Mouse (Mus musculus) limb, embryonic 13.5 days (tissue): ENCODE measurements around the gene Panx3. TPM values are rescaled to one million over a fixed set of nuclear protein-coding genes. Genes with fewer than 3 reads are reported as not detected.
A peak's percentile ranks its signal among the peaks of the same experiment; 100 is the strongest.

Source experiments
- ATAC-seq: fragments of 200-750 bp; cut with Nextera tagmentation; 2 replicates; pipeline ENCODE4 v1.8.0; 2017; ENCODE audit warnings: low read depth, moderate number of reproducible peaks, moderate TSS enrichment; ENCODE audit not compliant: low FRiP score
- H3K27ac ChIP-seq: fragments of 300-500 bp; sonication (generic); 2 replicates; pipeline ENCODE4 v1.5.1; 2015; ENCODE audit warnings: inconsistent platforms, mild to moderate bottlenecking, moderate library complexity
- H3K27me3 ChIP-seq: fragments of 300-500 bp; sonication (generic); 2 replicates; pipeline ENCODE4 v1.6.1; 2015; ENCODE audit warnings: mild to moderate bottlenecking, inconsistent platforms
- H3K36me3 ChIP-seq: fragments of 300-500 bp; sonication (generic); 2 replicates; pipeline ENCODE4 v1.6.1; 2015; ENCODE audit warnings: inconsistent platforms, mild to moderate bottlenecking, moderate library complexity
- H3K4me1 ChIP-seq: fragments of 300-500 bp; sonication (generic); 2 replicates; pipeline ENCODE4 v1.6.1; 2015; ENCODE audit warnings: inconsistent platforms
- H3K4me2 ChIP-seq: fragments of 300-500 bp; sonication (generic); replicated peaks from 2 replicates; pipeline ENCODE4 v1.6.1; 2015; ENCODE audit warnings: inconsistent platforms, mild to moderate bottlenecking, moderate library complexity
- H3K4me3 ChIP-seq: fragments of 300-500 bp; sonication (generic); 2 replicates; pipeline ENCODE4 v1.5.1; 2015; ENCODE audit warnings: moderate library complexity, mild to moderate bottlenecking, inconsistent platforms
- H3K9ac ChIP-seq: fragments of 300-500 bp; sonication (generic); 2 replicates; pipeline ENCODE4 v1.6.1; 2015; ENCODE audit warnings: mild to moderate bottlenecking, inconsistent platforms
- H3K9me3 ChIP-seq: fragments of 300-500 bp; sonication (generic); 2 replicates; pipeline ENCODE4 v1.6.1; 2016; ENCODE audit warnings: inconsistent platforms
- WGBS: fragments of 180-500 bp; shearing (Covaris S2); methylation state at CpG from one replicate; pipeline ENCODE4 v1.1.7; 2015; 5-methylcytosine and 5-hydroxymethylcytosine counted together
- polyA plus RNA-seq: library from polyadenylated mRNA; unstranded; fragments of >200 nt; fragmentation: Nextera tagmentation; extraction: Ambion mirVana; gene quantifications from 2 replicates; pipeline ENCODE4 v1.2.1, GENCODE M21; 2015

The Panx3 gene
- polyA plus RNA-seq, 1 experiment from 2014 or later, result 17.4 TPM

DNA sequence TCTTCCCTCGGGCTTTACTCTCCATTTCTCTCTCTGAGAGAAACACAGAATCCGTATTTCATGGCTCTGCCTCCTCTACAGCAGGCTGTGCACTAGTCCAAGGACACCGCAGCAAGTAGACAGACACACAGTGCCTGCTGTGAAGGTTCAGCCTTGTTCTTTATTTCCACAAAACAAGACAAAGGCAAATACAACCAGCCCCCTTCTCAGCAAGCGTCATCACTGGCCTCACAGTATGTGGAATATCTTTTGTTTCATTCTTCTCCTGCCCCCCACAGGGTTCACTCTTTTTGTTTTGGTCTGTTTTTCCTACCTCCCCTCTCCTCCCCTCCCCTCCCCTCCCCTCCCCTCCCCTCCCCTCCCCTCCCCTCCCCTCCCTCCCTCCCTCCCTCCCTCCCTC lies 40.5 kb downstream of the Panx3 start:
- no peaks in the 10 kb centered on the region for H3K36me3 ChIP-seq
- H3K9me3 ChIP-seq, result no peaks in the 10 kb centered on the region
- H3K4me1 ChIP-seq, result no peaks in the 10 kb centered on the region
- no peak for ATAC-seq
- peaks cover 10% of the 10 kb centered on the region for H3K27me3 ChIP-seq
- no peak overlapping the region for H3K4me2 ChIP-seq
- H3K4me3 ChIP-seq, result no peak overlapping the region
- no peak overlapping the region for H3K9ac ChIP-seq
- WGBS, result 72% methylated on average over 4 of the region's 4 CpGs
- no peak overlapping the region for H3K27ac ChIP-seq

DNA sequence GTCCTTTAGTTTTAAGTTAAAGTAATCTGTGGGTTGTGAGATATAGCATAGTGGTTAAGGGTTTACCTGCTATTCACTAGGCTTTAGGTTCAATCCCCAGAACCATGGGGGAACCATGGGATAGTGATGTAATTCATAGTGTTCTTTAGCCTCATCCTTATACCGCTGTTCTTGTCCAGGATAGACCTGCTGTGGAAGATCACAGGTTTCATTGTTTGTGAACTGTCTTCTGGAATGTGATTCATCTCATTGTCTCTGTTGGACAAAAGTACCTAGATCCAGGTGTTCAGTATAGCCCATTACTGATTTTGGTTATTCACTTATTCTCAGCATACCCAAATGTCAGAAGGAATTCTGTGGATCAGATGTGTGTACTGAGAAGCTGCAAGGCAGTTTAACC lies 41.8 kb downstream of the Panx3 start:
- H3K4me2 ChIP-seq, result no peak overlapping the region
- no peak overlapping the region for H3K27ac ChIP-seq
- H3K27me3 ChIP-seq, result peaks cover 10% of the 10 kb centered on the region
- no peak for ATAC-seq
- 100% methylated on average over 1 of the region's 1 CpGs for WGBS
- no peak overlapping the region for H3K9ac ChIP-seq
- no peaks in the 10 kb centered on the region for H3K9me3 ChIP-seq
- H3K4me1 ChIP-seq, result no peaks in the 10 kb centered on the region
- H3K4me3 ChIP-seq, result no peak overlapping the region
- H3K36me3 ChIP-seq, result no peaks in the 10 kb centered on the region

DNA sequence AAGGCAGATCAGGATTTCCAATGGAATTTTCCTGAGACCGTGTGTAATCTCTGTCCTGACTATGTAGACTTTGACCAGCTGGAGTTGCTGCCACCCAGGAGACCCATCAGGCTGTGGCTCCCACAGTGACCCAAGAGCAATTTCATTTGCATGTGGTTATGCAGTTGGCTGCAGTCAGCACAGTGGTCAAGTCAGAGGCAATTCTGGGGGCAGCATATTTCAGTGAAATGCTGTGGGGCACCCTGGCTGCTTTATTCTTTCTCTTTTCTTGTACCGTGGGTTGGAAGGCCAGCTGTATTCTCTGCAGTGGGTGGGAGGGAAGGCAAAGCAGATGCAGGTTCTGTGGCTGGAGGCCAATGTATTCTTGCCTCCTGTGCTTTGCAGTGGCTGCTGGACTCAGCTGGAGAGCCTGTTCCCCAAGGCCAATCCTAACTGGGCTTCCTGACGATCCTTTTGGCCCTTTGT lies 42.9 kb downstream of the Panx3 start:
- Histone ChIP-seq H3K27ac (no peak overlapping the region), H3K9me3 (no peaks in the 10 kb centered on the region), H3K4me3 (no peak overlapping the region), H3K27me3 (peaks cover 16% of the 10 kb centered on the region), H3K36me3 (no peaks in the 10 kb centered on the region), H3K4me2 (no peak overlapping the region), H3K4me1 (no peaks in the 10 kb centered on the region), H3K9ac (no peak overlapping the region)
- no peak for ATAC-seq
- 21% methylated on average over 3 of the region's 3 CpGs for WGBS

DNA sequence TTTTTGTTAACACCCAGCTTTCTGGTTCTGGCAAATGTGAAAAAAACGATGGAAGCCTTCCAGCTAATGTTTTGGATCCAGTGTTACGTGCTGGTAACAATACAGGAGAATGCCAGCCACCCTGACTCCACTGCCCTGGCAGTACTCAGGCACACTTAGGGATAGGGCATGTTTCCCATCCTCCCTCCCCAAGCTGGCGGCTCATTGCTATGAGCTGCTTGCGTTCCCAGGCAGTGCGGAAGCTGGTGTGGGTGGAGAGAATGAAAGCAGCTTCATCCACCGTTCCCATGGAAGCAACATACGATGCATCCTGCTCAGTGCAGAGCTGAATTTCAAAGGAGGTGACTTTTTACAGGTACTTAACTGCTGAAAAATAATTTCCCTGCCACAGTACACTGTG lies 43.4 kb downstream of the Panx3 start:
- WGBS, result 24% methylated on average over 7 of the region's 7 CpGs
- Histone ChIP-seq H3K27ac (no peak overlapping the region), H3K36me3 (no peaks in the 10 kb centered on the region), H3K4me1 (no peaks in the 10 kb centered on the region), H3K9me3 (no peaks in the 10 kb centered on the region), H3K4me2 (no peak overlapping the region), H3K27me3 (peaks cover 17% of the 10 kb centered on the region), H3K4me3 (no peak overlapping the region), H3K9ac (no peak overlapping the region)
- ATAC-seq, result peak; percentile 19; the same call in 1 of the 2 replicates

DNA sequence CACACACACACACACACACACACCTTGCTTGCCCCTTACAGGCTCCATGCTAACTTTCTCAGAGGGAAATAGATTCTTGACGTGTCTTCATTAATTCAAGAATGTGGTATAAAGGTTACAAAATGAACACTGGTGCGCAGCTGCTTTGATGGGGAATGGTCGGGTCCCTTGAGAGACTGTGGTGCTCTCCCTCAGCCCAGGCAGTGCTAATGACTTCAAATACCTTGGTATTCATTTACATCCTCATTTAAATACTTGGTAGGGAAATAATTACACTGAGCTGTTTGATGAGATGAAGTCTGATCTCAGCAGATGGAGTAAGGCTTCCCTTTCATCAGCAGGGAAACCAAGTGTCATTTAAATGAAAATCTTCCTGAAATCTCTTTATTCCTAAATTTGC lies 43.9 kb downstream of the Panx3 start:
- H3K27me3 ChIP-seq, result peaks cover 17% of the 10 kb centered on the region
- no peaks in the 10 kb centered on the region for H3K4me1 ChIP-seq
- H3K4me3 ChIP-seq, result no peak overlapping the region
- no peaks in the 10 kb centered on the region for H3K36me3 ChIP-seq
- no peak overlapping the region for H3K27ac ChIP-seq
- 49% methylated on average over 3 of the region's 3 CpGs for WGBS
- no peak overlapping the region for H3K9ac ChIP-seq
- no peak overlapping the region for H3K4me2 ChIP-seq
- H3K9me3 ChIP-seq, result no peaks in the 10 kb centered on the region
- no peak for ATAC-seq

DNA sequence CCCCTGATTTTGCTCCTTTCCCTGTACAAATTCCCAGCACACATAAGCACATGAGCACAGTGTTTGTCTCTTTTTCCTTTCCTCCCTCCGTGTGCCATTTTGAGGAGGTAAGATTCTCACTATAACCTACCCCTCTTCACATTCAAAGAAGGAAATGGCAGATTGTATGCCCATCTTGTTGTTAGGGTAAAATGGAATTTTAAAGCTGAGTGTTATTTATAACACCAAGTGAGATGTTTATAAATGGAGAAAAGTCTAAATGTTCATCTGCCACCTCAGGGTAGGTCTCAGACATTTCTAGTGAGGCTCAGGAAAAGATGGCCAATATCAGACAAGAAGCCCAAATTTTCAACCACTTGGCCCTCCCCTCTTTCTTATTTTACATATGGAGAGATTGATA lies 44.5 kb downstream of the Panx3 start:
- Histone ChIP-seq H3K27ac (no peak overlapping the region), H3K4me1 (no peaks in the 10 kb centered on the region), H3K4me2 (no peak overlapping the region), H3K36me3 (no peaks in the 10 kb centered on the region), H3K9me3 (no peaks in the 10 kb centered on the region), H3K4me3 (no peak overlapping the region), H3K27me3 (peaks cover 17% of the 10 kb centered on the region), H3K9ac (no peak overlapping the region)
- ATAC-seq, result no peak
- WGBS, result 92% methylated on average over 1 of the region's 1 CpGs

DNA sequence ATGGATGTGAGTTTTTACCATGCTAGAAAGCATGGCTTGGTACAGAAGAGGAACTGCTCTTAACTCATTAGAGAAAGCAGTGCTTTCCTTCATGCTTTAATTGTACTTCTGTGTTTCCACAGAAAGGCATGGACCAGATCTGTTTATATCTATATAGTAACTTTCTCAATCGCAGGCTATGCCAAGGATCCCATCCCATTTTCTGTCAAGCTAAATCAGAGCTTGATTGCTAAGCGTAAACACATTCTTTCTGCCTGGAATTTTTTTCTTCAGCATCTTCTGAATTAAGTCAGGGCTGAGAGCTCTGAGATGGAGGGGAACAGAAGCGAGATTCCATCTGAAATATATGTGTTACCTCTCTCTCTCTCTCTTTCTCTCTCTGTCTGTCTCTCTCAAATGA lies 45.1 kb downstream of the Panx3 start:
- ATAC-seq, result no peak
- Histone ChIP-seq H3K36me3 (no peaks in the 10 kb centered on the region), H3K9ac (no peak overlapping the region), H3K4me3 (no peak overlapping the region), H3K4me2 (no peak overlapping the region), H3K4me1 (no peaks in the 10 kb centered on the region), H3K27ac (no peak overlapping the region), H3K9me3 (no peaks in the 10 kb centered on the region), H3K27me3 (peaks cover 17% of the 10 kb centered on the region)
- WGBS, result 81% methylated on average over 3 of the region's 3 CpGs

DNA sequence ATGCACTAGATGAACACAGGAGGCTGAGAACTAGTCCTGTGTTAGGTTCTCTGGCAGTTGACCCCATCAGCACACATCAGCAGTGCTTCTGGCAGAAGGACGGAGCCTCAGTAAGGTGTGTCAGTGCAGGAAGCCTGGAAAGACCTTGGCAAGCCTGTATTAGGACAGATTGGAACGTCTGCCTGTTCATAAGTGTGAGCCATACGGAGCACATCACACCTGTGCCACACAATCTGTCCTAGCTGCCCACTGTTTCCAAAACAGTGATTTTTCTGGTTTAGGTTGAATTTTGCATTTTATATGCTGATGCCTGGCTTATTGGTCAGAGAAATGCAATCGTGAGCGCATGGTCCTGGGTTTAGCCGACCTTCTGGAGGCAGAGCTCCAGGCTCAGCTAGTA lies 47.7 kb downstream of the Panx3 start:
- no peak overlapping the region for H3K4me3 ChIP-seq

DNA sequence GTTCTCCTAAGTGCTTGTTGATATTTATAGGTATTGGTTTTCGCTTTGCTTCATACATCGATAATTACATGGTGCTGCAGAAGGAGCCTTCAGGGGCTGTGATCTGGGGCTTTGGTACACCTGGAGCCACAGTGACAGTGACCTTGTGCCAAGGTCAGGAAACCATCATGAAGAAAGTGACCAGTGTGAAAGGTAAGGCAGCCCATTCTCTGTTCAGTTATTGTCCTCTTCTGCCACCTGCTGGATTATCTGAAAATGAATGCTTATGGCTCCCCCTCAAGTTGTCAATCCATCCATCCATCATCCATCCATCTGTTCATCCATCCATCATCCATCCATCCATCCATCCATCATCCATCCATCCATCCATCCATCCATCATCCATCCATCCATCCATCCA lies 52.3 kb downstream of the Panx3 start:
- ATAC-seq, result no peak
- Histone ChIP-seq H3K4me2 (no peak overlapping the region), H3K36me3 (no peaks in the 10 kb centered on the region), H3K27ac (no peak overlapping the region), H3K4me1 (0 out of 2 replicates have a peak, but pooled peaks cover 3% of the 10 kb centered on the region), H3K4me3 (no peak overlapping the region), H3K27me3 (peaks cover 22% of the 10 kb centered on the region), H3K9me3 (no peaks in the 10 kb centered on the region), H3K9ac (peak overlapping the region; percentile 51)
- 45% methylated on average over 2 of the region's 2 CpGs for WGBS

More for the DNA sequence above, 47.7 kb downstream of the Panx3 start:
- WGBS, result 84% methylated on average over 6 of the region's 6 CpGs
- Histone ChIP-seq H3K27me3 (peaks cover 25% of the 10 kb centered on the region), H3K9me3 (no peaks in the 10 kb centered on the region), H3K36me3 (no peaks in the 10 kb centered on the region), H3K27ac (no peak overlapping the region), H3K4me2 (no peak overlapping the region), H3K4me1 (no peaks in the 10 kb centered on the region), H3K9ac (no peak overlapping the region)
- ATAC-seq, result no peak

DNA sequence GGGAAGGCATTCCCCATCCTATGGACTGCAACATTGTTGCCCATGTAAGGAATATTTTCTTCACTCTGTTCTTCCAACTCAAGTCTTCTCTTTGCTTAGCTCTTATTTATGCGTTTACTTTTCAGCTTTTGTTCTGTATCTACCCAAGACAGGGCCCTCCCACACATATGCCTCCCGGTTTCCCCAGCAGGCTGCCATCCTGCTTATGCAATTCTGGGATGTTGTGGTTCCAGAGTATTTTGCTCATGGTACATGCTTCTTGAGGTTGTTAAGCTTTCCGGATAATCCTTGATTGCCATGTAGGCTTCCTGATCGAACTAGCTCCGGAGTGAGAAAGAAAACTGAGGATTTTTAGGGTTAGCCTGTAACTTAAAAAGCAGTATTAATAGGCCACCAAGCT lies 53.8 kb downstream of the Panx3 start:
- Histone ChIP-seq H3K4me1 (0 out of 2 replicates have a peak, but pooled peaks cover 3% of the 10 kb centered on the region), H3K27ac (no peak overlapping the region), H3K36me3 (no peaks in the 10 kb centered on the region), H3K4me3 (no peak overlapping the region), H3K9ac (no peak overlapping the region), H3K4me2 (no peak overlapping the region), H3K9me3 (no peaks in the 10 kb centered on the region), H3K27me3 (peaks cover 15% of the 10 kb centered on the region; the same call in 1 of the 2 replicates)
- ATAC-seq, result no peak
- WGBS, result 64% methylated on average over 5 of the region's 5 CpGs

DNA sequence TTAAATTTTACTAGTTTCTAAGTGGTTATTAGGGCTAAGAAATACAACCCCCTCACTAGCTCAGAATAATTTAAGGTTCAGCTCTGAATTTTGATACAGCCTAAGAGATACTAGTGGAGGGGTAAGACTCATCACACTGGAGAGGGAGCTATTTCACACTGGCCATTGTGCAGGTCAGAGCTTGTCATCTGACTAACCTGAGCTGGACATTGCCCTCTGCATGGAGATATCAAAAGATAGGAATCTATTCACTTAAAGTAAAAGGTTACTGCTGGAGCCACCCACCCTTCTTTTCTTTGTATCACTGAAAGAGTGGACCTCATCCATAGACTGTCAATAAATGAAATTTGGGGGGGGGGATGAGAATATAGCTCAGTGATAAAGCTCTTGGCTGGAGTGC lies 54.7 kb downstream of the Panx3 start:
- Histone ChIP-seq H3K27ac (no peak overlapping the region), H3K27me3 (peaks cover 15% of the 10 kb centered on the region; the same call in 1 of the 2 replicates), H3K9me3 (no peaks in the 10 kb centered on the region), H3K4me3 (peak overlapping the region; percentile 71; the same call in 1 of the 2 replicates), H3K4me2 (peak overlapping the region; percentile 67), H3K4me1 (peaks cover 9% of the 10 kb centered on the region), H3K36me3 (no peaks in the 10 kb centered on the region), H3K9ac (no peak overlapping the region)
- no peak for ATAC-seq

DNA sequence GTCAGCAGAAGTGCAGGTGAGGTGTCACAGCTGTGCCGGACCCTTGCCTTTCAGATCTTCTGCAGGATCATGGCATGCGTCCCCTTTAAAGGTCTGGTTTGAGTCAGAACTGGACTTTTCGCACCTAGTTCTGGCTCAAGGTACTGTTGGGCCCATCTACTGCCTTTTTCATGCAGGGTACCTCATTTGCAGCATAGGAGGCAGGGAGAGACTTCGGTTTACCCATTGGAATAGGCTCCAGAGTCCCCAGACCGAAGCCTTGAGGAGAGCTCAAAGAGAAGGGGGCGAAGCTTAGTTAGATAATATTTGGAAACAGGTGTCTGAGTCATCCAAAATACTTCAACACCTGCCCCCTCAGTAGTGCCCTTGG lies 55.1 kb downstream of the Panx3 start:
- no peaks in the 10 kb centered on the region for H3K36me3 ChIP-seq
- ATAC-seq, result no peak; the same call in 1 of the 2 replicates
- peaks cover 15% of the 10 kb centered on the region; the same call in 1 of the 2 replicates for H3K27me3 ChIP-seq
- H3K4me1 ChIP-seq, result peaks cover 11% of the 10 kb centered on the region
- no peaks in the 10 kb centered on the region for H3K9me3 ChIP-seq
- H3K4me2 ChIP-seq, result peak overlapping the region; percentile 67
- 18% methylated on average over 6 of the region's 6 CpGs for WGBS
- H3K4me3 ChIP-seq, result peak overlapping the region; percentile 71
- H3K27ac ChIP-seq, result no peak overlapping the region; the same call in 1 of the 2 replicates
- peak overlapping the region; percentile 62 for H3K9ac ChIP-seq

DNA sequence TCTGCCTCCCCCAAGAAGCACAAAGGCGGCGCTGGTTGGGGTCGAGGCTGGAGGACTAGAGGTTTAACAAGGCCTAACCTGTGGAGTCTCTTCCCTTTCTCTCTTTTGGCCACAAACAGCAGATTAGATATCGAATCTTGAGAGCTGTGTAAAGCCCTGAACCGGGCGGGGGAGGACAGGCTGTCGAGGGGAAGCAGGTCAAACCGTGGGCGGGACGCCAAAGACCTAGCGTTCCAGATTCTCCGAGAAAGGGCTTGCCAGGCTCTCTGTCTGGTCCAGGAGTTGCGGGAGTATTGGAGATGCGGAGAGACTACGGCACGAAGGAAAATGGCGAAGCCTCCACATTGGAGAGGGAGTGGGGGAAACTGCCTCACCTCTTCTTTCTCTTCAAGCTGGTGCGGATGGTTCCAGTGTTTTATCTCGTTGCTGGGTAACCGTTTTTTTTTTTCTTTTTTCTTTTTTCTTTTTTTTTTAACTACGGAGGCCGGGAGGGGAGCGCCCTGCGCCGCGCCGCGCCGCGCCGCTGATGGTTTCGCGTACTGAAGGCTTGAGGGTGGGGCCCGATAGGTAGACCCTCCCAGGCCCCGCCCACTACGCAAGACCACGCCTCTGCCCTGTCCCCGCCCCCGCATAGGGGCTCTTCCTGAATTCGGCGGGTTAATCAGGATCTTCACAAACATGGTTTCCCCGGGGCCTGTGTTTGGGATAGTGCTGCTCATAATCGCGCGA lies 55.7 kb downstream of the Panx3 start, which contains the start of gene Spa17:
Spa17 (minus strand) TSS at position 541 of the 729 bp plus-strand sequence.
- peak within 1 kb of the TSS; percentile 52; the same call in 1 of the 2 replicates for H3K27ac ChIP-seq
- H3K4me3 ChIP-seq, result peak within 1 kb of the TSS; percentile 71
- peak; percentile 96 for ATAC-seq
- no peaks in the 10 kb centered on the region for H3K9me3 ChIP-seq
- no peaks in the 10 kb centered on the region for H3K36me3 ChIP-seq
- peak within 1 kb of the TSS; percentile 67 for H3K4me2 ChIP-seq
- H3K4me1 ChIP-seq, result peaks cover 11% of the 10 kb centered on the region
- peaks cover 14% of the 10 kb centered on the region; the same call in 1 of the 2 replicates for H3K27me3 ChIP-seq
- H3K9ac ChIP-seq, result peak within 1 kb of the TSS; percentile 75
- WGBS, result under 1% methylated on average over 45 of the region's 45 CpGs
